Mouse (Mus musculus) left cerebral cortex, adult 18-20 months (tissue): ENCODE results near the gene Pla2g5. TPM values are rescaled to one million over a fixed set of nuclear protein-coding genes. Genes with fewer than 3 reads are reported as not detected.
A peak's percentile ranks its signal among the peaks of the same experiment; 100 is the strongest.

Experiments used
- DNase-seq, 2 experiments: peaks; one replicate each; pipeline ENCODE4 v3.0.0; 2021 to 2022; ENCODE audit warnings: low spot score in 2 of 2, mixed read lengths in 1 of 2
- total RNA-seq, 2 experiments: library from RNA; stranded (reverse); gene quantifications; 2 replicates each; pipeline ENCODE4 v1.2.3; 2021

The Pla2g5 gene
- total RNA-seq, 2 experiments from 2014 or later, result 3.6 to 3.9 TPM

DNA sequence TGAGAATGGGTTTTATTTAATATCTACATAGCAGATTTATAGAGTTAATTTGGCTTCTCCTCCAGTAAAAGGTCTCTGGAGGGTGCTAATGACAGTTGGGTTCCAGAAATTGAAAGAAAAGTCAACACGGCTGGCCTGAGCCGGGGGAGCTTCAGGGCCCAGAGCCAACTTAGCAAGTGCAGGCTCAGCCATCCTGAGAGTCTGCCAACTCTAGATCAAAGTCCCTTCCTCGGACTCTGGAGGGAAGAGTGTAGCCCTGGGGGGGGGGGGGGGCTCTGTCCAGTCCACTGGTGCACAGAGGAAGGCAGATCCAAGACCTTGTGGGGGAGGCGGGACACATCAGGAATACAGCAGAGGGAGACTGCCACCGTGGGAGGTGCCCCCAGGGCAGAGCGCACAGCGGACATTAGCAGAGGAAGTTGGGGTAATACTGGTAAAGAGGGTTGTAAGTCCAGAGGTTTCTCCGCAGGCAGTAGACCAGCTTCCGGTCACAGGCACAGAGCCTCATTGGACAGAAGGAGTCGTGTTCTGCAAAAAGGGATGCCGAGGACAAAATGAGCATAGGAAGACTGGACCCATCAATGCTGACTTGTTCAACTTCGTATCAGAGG is 63.0 kb downstream of the Pla2g5 start:
- no peak for DNase-seq

DNA sequence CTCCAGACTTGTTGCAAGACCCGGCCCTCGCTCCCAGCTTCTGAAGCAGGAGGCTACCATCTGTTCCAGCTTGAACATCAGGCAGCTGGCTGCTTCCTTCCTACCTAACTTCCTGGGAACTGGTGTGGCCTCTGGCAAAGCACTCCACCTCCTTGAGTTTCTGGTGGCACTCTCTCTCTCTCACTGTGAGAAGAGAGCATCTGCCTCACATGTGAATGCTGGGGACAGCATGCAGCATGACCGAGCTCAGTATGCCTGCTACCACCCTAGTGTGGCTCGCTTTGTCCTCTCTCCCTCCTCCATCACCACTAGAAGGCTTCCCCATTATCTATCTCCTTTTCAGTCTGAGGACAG is 66.1 kb downstream of the Pla2g5 start:
- peak; percentile 28 to 49 for DNase-seq

DNA sequence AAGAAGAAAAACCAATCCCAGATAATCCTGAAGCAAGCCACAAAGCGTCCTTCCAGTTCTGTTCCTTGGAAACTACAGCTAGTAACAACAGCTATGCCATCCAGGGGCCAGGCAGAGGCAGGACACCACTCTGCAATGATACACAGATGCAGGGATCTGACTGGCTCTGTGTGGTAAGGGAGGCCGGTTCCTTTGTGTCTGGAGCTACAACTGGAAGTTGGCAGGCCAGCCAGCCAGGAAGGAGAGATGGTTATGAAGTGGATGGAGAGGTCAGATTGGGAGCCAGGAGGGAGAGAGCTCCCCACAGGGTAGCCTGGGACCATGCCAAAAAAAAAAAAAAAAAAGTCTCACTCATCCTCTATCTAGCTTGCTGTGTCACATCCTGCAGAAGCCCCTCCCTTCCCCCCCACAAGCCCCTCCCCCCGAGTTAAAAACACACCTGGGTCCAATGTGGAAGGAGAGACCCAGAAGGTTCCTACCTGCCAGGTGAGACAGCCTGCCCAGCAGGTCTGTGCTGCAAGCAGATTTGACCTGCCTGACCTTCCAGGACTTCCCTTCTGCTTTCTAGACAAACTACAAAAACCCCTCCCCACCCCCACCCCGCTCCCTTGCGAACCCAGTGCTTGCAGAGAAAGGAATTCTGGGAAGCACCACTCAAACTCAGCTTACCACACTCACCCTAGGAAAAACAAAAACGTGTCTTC is 66.6 kb downstream of the Pla2g5 start:
- no peak for DNase-seq

DNA sequence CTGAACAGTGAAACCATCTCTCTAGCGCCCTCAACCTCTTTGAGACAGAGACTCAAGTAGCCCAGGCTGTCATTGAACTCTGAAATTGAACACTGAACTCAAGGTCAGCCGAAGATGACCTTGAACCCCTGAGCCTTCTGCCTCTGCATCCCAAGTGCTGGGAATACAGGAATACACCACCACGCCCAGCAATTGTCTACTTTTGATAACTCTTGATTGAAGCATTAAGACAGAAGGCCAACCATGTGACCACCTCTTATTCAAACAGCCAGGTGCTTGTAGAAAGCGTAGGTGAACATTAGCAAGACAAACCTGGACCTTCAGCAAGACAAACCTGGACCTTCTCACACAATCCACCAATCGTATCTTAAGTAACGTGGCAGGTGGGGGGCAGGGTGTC is 68.9 kb downstream of the Pla2g5 start:
- DNase-seq, result no peak

DNA sequence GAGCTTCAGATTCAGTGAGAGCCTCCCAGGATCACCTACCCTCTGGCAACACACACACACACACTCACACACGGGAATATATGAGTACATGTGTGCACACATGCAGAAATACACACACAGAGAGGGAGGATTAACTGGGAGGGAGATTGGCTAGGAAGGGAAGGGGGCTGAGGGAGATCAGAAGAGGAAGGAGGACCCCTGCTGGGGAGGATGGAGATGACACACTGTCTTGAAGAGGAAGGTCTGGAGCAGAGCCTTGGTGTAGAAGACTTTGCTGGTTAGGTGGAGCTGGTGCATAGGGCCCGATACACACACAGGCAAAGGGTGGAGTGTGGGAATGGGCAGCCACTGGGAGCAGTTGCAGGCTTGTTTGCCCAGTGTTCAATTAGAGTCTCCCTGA is 70.0 kb downstream of the Pla2g5 start:
- DNase-seq, result peak; percentile 71 to 76

DNA sequence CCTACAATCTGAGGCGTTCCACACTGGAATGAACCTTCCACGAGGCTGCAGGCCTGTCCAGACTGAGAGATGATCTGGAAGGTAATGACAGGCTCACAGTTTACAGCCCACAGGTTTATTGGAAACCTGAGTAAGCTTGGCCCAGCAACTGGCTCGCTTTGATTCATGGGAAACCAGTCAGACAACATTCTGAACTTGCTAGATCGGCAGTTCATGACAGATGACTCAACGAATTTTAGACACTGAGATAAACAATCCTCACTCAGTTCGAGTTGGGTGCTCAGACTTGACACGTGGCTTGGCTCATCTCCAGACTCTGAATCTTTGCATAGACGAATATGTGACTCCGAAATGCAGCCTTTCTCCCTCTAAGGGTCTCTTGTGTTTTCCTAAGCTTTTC is 70.7 kb downstream of the Pla2g5 start:
- DNase-seq, result no peak

DNA sequence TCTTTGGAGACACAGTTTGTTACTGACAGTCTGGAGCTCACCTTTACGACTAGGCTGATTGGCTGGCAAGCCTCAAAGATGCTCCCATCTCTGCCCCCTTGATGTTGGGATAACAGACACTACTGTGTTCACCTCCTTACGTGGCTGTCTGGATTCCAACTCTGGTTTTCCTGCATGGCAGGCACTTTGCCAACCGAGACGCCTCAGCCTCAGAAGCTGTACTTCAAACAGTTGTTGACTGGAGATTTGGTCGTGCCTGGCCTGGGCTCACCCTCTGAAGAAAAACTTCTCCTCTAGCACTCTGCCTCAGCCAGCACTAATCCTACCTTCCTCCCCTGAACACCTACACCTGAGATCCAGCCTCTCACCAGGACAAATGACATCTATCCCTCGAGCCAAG is 71.8 kb downstream of the Pla2g5 start:
- no peak for DNase-seq

DNA sequence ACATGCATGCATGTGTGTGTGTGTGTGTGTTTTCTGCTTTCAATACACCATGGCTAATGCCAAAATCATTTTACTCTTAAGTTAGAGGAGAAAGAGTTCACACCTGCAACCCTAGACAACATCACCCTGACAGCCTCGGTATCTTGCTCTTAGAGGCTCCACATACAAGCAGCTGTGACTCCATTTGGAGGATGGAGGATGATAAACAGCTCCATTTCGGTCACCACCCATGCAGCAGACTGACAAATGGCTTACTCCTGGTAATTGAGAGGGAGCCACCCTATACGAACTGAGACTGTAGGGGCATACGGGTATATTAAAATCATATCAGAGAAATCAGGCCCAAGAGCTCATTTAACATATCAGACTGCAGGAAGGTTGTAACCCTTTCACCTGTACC is 74.9 kb downstream of the Pla2g5 start:
- no peak for DNase-seq

DNA sequence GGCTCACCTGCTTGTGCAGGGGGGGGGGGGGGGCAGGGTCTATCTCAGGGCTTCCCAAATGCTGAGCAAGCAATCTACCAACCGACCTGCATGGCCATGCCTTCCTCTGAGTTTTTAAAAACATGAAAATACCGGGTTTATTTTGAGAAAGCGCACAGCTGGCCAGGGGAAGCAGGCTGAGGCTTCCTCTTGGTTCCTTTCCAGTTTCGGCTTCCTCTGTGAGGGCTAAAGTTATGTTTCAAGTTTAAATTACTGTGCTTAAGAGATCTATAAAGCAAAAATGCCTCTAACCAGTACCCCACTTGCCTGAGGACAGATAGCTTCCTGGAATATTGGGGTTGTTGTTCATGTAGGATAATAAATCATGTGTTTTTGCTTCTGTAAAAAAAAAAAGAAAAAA is 77.1 kb downstream of the Pla2g5 start:
- peak in 1 of 2 experiments; percentile 51 for DNase-seq

DNA sequence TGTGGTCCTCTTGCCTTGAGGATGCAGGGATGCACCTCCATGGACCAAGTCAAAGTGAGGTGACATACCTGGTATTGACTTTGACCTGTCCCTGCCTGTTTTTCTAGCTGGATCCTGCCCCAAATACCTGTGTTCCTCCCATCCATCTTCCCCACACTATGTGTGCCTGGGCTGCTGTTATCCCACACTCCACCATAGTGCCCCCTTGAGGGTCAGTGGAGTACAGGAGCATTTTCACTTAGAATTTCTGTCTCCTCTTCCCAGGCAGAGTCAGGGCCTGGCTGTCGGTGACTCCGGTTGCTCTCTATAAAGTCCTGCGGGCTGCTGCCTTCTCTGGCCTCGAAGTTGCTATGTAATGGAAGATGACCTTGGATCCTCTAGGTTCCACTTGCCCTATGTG is 77.6 kb downstream of the Pla2g5 start:
- no peak for DNase-seq

DNA sequence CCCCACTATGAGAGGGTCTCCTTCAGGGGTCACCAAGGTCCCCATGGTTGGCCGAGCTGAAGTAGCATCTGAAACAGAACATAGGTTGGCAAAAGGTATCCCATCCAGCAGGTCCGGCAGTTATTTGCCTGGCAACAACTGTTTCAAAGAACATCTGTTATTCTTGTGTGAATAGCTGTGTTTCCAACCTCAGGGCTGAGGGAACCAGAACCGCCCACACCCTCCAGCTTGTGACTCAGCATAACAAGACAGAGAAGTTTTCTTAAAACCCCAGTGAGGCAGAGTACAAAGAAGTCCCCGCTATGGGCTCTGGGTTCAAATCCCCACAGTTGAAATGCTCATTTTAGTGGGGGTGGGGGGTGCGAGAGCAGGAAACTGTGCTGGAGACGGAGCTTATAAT is 81.2 kb downstream of the Pla2g5 start:
- DNase-seq, result peak; percentile 69 to 78

DNA sequence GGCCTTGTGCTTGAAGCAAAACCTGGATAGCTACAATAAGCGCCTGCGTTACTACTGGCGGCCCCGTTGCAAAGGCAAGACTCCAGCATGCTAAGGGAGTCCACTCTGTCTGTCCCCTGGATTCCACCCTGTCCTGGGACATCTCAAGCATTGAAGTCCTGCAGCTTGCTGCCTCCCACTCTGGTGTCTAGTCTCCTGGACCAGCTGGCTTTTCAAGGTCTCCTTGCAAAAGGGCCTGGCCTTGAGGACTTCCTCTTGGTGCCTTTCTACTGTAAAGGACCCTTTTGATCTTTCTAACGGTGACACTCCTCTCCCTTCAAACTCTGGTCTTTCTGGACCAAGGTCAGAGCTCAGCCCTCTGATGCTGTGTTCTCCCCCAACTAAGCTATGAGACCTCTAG is 83.0 kb downstream of the Pla2g5 start:
- DNase-seq, result no peak

DNA sequence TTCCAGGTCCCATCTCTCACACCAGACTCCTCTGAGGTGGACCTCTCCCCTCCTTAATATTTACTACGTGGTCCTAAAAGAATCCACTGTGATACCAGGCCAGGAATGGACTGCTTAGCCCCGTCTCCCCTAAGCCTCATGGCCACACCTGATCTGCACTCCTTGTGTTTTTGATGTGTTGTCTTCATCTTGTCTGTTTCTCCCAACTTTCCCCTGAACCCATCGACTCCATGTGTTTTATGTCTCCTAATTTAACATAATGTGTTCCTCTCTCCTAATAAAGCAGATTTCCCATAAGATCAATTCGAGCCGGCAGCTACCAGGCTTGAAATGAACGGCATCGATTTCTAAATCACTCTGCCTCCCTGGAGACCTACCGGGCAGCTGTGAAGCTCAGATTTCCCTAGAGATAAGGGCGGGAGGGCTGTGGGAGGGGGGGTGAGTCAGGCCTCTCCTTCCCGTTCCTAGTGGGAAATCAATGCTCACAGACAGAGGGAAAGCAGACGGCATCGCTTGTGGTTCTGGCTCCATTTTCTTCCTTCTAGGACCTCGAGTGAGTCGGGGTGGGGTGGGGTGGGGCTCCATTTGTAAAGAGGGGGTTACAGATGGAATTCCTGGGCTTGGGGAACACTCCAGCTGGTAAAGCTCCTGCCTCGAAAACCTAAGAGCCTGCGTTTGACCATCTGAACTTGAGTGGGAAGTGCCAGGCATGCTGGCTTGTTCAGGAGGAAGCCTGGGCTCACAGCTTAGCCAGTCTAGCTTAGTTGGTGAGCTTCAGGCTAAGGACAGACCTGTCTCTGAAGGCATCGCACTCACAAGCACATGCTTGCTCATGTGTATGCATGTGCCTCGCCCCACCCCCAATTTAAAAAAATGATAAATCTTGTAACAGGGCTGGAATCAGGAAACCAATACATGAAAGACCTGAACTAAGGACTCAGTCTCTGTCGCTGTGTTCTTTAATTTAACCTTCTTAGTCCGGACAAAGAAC is 85.6 kb downstream of the Pla2g5 start:
- DNase-seq, result no peak

DNA sequence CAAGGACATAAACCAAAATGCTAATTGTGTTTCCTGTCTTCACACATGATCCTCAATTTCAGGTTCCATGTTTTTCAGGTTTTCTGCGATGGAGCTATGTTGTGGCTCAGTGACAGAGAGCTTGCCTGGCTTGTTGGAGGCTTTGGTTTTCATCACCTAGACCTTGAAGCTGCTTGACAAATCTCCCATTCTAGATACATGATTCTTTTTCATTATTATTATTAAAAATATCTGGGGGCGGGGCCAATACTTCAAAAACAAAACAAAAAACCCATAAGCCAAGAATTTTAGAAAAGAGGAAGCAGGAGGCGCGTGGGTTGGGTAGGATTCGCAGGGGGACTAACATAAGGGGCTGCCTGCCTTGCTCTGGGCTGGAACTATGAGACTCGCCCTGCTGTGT is 87.8 kb downstream of the Pla2g5 start, which contains the start of gene Pla2g2d:
TSS of gene Pla2g2d (plus strand) at position 301 of the 400 bp plus-strand sequence.
- DNase-seq, result no peak

DNA sequence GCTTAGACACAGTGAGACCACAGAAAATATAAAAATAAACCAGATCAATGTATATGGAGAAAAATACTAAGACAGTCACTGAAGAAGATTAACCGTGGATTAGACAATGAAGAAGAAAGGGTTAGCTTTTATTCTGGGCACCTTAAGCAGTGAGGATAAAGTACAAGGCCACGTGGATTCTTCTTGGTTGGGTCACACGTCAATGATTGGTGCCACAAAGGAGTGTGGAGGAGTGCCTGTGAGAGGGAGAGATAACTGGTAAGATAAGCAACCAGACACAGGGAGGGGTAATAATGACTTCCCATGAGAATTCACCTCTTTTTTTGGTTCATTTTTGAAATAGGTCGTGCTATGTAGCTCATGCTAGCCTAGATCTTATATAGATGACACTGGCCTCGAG is 90.9 kb downstream of the Pla2g5 start:
- no peak for DNase-seq

DNA sequence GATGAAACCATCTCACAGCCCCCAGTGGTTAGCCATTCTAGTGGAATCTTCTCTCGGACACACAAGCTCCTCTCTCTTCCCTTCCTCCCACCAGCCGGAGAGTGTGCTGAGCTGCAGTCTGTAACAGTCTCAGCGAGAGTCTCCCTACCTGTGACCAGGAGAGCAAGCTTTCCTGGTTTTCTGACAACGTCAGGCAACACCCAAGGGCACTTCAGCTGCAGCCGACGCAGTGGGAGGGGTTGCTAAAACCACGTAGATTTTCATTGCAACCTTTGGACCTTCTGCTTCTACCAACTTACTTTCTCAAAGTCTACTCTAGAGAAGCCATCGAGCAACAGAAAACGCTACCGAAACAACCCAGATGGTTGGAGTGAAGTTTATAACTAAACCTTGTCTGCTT is 91.3 kb downstream of the Pla2g5 start:
- no peak for DNase-seq

DNA sequence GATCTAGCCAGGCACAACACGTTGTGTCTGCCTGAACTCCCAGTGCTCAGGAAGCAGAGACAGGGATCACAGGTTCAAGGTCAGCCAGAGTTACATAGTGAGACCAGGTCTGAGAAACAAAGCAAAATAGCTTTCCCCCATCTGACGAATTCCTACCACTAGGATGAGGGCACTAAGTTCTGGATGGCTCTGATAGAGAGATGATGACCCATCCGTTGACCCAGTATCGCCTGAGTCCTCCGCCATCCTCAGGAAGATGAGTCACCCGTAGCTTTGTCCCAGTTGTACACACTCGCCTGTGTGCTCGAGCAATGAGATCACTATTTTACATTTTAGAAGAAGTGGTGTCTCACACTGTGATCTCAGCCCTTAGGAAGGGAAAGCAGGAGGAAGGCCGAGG is 101.0 kb downstream of the Pla2g5 start:
- DNase-seq, result no peak

DNA sequence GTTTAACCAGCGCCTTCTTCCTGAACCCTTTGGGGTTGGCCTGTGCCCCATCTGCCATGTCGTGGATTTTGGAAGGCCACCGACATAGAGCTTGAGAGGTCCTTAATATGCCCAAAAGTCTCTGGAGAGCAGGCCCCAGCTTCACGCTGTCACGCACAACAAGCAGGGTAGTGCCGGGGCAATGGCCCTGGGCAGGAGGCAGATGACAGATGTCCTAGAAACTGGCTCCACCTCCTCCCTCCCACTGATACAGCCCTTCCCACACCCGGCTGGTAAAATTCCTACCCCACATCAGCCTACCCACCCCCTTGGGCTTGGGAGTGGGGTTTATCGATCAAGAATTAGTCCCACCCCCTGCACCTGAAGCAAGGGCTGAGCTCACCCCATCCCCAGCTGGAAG is 105.9 kb downstream of the Pla2g5 start, which contains the start of gene Pla2g2f:
TSS of gene Pla2g2f (minus strand) at position 211 of the 400 bp plus-strand sequence.
- DNase-seq, result no peak

DNA sequence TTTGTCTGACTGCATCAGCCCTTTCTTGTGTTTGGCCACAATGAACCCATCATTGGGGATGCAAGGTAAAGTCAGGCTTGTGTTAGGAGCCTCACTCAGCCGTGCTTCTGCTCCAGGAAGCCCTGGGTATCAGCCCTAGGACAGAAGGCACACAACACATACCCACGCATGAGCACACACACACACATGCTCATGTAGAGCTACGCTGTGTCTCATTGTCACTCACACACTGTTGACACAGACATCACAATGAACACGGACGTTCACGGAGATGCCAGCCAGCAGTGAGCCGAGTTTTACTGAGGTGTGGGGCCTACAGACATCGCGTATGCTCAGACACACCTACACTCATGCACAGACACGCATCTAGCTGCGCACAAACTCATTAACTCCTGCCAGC is 107.3 kb downstream of the Pla2g5 start:
- no peak for DNase-seq

DNA sequence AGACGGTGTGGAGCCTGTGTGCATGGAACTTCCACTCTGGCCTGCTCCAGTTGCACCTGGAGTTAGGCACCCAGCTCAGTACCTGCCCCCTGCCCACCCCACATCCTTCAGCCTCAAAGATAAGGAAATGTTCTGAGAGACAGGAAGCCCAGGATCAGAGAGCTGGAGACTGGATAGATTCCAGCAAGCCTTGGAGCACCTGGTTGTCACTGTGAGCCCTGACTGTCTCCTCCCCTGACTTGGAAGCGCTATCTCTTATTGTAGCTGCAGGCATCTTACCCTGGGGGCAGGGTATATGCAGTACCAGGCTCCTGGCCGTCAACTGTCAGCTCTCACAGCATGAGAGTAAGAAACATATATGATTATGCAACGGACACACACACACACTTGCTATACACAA is 107.8 kb downstream of the Pla2g5 start:
- DNase-seq, result no peak

DNA sequence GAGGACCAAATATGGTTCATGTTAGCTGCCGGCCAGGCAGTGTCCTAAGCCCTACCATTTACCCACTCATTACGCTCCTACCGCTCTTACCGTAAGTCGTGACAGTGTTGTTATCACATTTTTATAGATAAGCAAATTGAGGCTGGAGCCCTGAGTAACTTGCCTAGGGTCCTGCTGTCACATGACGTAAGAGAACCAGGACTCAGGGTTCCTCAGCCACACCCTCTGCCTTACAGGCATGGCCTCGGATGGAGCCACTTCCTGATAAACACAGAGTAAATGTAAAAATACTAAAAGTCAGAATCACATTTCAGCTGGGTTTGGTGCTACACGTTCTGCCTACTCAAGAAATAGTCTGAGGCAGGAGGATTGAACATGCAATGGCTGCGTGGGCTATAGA is 108.8 kb downstream of the Pla2g5 start:
- DNase-seq, result no peak

DNA sequence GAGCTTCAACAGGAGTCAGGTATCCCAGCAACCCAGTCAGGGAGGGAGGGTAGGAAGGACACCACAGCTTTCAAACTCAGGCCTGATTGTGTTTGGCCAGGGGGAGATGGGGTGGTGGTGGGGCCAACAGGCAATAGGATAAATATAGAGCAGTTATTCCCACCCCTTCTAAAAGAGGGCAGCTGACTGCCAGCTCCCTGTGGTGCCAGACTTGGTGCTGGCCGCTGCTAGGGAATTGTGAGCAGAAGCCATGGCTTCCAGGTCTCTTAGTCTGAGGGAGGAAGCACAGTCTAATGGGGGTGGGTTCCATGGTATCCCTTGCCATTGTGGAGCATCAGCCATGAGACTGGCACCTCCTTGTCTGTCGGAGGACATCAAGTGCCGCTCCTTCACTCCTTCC is 109.7 kb downstream of the Pla2g5 start:
- no peak for DNase-seq
